Mouse (Mus musculus) kidney, embryonic 15.5 days (tissue): Measurements from ENCODE around the gene Prkar2b. TPM values are rescaled to one million over a fixed set of nuclear protein-coding genes. Genes with fewer than 3 reads are reported as not detected.

Experiments used
- ATAC-seq: fragments of 200-750 bp; cut with Nextera tagmentation; replicated peaks from 2 replicates; pipeline ENCODE4 v1.8.0; 2017; ENCODE audit warnings: moderate TSS enrichment; ENCODE audit not compliant: low FRiP score
- H3K27ac ChIP-seq: fragments of 300-500 bp; sonication (generic); 2 replicates; pipeline ENCODE4 v1.5.1; 2015; ENCODE audit warnings: mild to moderate bottlenecking, inconsistent platforms
- H3K27me3 ChIP-seq: fragments of 300-500 bp; sonication (generic); 2 replicates; pipeline ENCODE4 v1.6.1; 2015; ENCODE audit warnings: inconsistent platforms
- H3K36me3 ChIP-seq: fragments of 300-500 bp; sonication (generic); 2 replicates; pipeline ENCODE4 v1.6.1; 2015; ENCODE audit warnings: inconsistent platforms
- H3K4me1 ChIP-seq: fragments of 300-500 bp; sonication (generic); 2 replicates; pipeline ENCODE4 v1.6.1; 2015; ENCODE audit warnings: inconsistent platforms
- H3K4me2 ChIP-seq: fragments of 300-500 bp; sonication (generic); 2 replicates; pipeline ENCODE4 v1.6.1; 2015; ENCODE audit warnings: moderate library complexity, mild to moderate bottlenecking, inconsistent platforms
- H3K4me3 ChIP-seq: fragments of 300-500 bp; sonication (generic); replicated peaks from 2 replicates; pipeline ENCODE4 v1.5.1; 2015; ENCODE audit warnings: mild to moderate bottlenecking, inconsistent platforms
- H3K9ac ChIP-seq: fragments of 300-500 bp; sonication (generic); 2 replicates; pipeline ENCODE4 v1.6.1; 2015; ENCODE audit warnings: mild to moderate bottlenecking, inconsistent platforms
- H3K9me3 ChIP-seq: fragments of 300-500 bp; sonication (generic); replicated peaks from 2 replicates; pipeline ENCODE4 v1.6.1; 2016; ENCODE audit warnings: inconsistent platforms
- WGBS: fragments of 180-500 bp; shearing (Covaris S2); methylation state at CpG from one replicate; pipeline ENCODE4 v1.1.7; 2015; ENCODE audit warnings: mixed read lengths; 5-methylcytosine and 5-hydroxymethylcytosine counted together
- polyA plus RNA-seq: library from polyadenylated mRNA; unstranded; fragments of >200 nt; fragmentation: Nextera tagmentation; extraction: Ambion mirVana; gene quantifications from 2 replicates; pipeline ENCODE4 v1.2.1, GENCODE M21; 2015

Prkar2b gene
- polyA plus RNA-seq, 1 experiment from 2014 or later: 22.7 TPM

DNA sequence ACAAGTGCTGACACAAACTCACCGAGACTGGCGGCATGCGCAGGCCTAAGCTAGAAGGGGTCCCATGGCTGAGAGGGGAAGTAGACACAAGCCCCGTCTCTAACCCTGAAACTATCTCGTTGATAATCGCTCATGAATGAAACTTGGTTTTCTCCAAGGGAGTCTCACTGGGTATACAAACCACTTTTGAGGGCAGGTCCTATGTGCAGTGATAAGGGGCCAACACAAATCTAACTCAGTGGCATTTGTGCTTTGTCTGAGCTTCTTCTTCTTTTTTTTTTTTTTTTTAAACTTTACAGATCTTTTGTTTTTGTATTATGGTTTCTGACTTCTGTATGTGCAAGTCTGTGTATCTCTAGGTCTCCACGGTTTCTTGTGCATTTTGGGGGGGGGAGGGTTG lies 60.6 kb downstream of the Prkar2b start:
- no peaks in the 10 kb centered on the region for H3K36me3 ChIP-seq
- no peak overlapping the region for H3K27ac ChIP-seq
- H3K27me3 ChIP-seq: no peaks in the 10 kb centered on the region
- 89% methylated on average over 7 of the region's 7 CpGs for WGBS
- H3K4me2 ChIP-seq: no peak overlapping the region
- H3K9me3 ChIP-seq: no peaks in the 10 kb centered on the region
- no peak overlapping the region for H3K9ac ChIP-seq
- H3K4me1 ChIP-seq: 0 out of 2 replicates have a peak, but pooled peaks cover 3% of the 10 kb centered on the region
- no peak overlapping the region for H3K4me3 ChIP-seq
- no peak for ATAC-seq

DNA sequence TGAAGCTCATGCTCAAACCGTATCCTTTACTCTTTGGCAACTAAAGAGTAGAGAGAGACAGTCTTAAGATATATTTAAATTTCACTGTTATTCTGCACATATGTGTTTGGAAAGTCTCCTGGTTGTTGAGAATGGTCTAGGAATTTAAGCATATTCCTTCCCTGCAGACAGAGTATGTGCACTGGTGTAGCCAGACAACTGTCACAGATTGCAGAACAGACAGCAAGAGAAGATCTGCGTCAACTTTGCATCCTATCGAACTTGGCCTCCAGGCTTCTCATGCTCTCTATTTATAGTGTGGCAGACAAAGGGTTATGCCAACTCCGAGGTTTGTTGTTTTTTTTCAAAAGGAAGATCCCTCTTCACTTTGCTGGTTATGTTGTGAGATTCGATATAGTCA lies 62.4 kb downstream of the Prkar2b start:
- no peaks in the 10 kb centered on the region for H3K9me3 ChIP-seq
- H3K27ac ChIP-seq: no peak overlapping the region
- no peaks in the 10 kb centered on the region for H3K36me3 ChIP-seq
- 0 out of 2 replicates have a peak, but pooled peaks cover 3% of the 10 kb centered on the region for H3K4me1 ChIP-seq
- H3K4me2 ChIP-seq: no peak overlapping the region
- no peaks in the 10 kb centered on the region for H3K27me3 ChIP-seq
- H3K4me3 ChIP-seq: no peak overlapping the region
- no peak overlapping the region for H3K9ac ChIP-seq
- 81% methylated on average over 5 of the region's 5 CpGs for WGBS
- no peak for ATAC-seq

DNA sequence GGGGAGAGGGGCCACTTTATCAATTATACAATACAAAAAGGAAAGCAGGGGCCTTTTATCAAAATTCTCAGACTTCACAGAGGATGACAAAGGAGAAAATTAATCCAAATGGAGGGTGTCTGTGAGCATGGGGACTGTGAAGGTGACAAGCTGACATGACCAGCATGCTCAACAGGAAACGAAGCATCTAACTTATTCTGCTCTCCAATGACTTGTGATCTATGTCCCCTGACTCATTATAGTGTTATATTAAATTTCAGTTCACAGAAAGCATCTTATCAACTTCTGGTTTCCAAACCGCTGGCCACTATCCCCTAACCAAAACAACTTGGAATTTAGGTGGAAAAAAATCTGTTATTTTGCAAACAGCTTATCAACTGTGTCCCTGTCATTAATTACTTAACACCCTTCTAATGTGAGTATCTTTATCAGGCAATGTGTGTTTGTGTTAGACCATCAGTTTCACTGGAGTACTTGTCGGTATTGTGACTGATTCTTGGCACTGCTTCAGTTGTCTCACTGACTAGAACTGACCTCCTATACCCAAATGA lies 63.7 kb downstream of the Prkar2b start:
- no peak overlapping the region for H3K27ac ChIP-seq
- H3K9me3 ChIP-seq: no peaks in the 10 kb centered on the region
- H3K27me3 ChIP-seq: no peaks in the 10 kb centered on the region
- 40% methylated on average over 3 of the region's 3 CpGs for WGBS
- no peak overlapping the region for H3K9ac ChIP-seq
- H3K4me2 ChIP-seq: no peak overlapping the region
- H3K36me3 ChIP-seq: no peaks in the 10 kb centered on the region
- no peak overlapping the region for H3K4me3 ChIP-seq
- no peak for ATAC-seq
- H3K4me1 ChIP-seq: 0 out of 2 replicates have a peak, but pooled peaks cover 3% of the 10 kb centered on the region

DNA sequence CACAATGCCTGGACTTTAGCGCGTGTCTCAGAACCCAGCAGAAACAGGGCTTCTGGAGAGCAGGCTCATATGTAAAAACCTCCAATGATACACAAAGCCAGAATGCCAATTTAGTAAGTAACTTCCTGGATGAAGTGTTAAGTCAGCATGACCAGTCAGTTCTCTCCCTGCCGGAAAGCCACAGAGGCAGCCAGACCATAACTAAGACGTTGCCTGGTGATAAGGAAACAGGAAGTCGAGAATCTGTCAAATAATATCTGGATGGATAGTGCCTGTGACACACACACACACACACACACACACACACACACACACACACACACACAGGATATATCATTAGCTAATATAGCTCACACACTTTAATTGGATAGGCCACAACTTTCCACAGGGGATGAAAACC lies 64.2 kb downstream of the Prkar2b start:
- Histone ChIP-seq H3K4me2 (no peak overlapping the region), H3K9me3 (no peaks in the 10 kb centered on the region), H3K4me3 (no peak overlapping the region), H3K4me1 (0 out of 2 replicates have a peak, but pooled peaks cover 3% of the 10 kb centered on the region), H3K27ac (no peak overlapping the region), H3K9ac (no peak overlapping the region), H3K36me3 (no peaks in the 10 kb centered on the region), H3K27me3 (no peaks in the 10 kb centered on the region)
- 54% methylated on average over 5 of the region's 5 CpGs for WGBS
- ATAC-seq: peak; percentile 60

DNA sequence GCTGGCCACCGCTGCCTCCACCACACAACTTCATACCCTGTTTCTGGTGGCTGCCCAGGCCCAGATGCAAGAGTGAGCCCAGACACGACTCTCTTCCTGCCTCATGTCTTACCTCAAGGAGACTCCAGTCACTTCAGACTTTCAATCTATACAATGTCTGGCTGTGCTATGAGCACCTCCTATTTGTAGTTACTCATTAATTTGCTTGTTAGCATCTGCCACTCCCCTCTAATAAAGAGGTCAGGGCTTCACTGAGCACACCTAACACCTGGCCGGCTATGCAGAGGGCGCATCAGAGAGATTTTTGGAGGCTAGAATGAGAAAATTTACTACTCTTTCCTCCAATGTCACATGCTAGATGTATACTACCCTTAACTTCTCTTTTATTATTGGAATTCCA lies 70.5 kb downstream of the Prkar2b start:
- WGBS: 72% methylated on average over 4 of the region's 4 CpGs
- H3K9me3 ChIP-seq: no peaks in the 10 kb centered on the region
- no peak for ATAC-seq

DNA sequence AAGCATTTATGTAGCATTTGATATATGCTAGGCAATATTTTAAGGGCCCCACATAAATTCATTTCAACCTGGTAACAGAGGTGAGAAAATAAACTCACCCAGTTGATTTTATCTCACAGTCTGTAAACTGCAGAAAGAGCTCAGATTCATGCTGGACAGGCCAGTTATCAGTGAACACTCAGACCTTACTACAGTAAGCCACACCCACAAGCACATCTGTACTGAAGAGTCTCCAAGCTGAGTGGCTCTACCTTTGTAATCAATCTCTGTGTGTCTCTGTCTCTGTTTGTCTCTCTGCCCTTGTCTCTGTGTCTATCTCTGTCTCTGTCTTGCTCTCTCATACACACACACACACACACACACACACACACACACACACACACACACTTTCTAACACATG lies 71.4 kb downstream of the Prkar2b start:
- Histone ChIP-seq H3K4me2 (no peak overlapping the region), H3K9ac (no peak overlapping the region), H3K27ac (no peak overlapping the region), H3K27me3 (no peaks in the 10 kb centered on the region), H3K36me3 (no peaks in the 10 kb centered on the region), H3K9me3 (no peaks in the 10 kb centered on the region), H3K4me3 (no peak overlapping the region), H3K4me1 (peaks cover 6% of the 10 kb centered on the region)
- no peak for ATAC-seq

More for the DNA sequence above, 70.5 kb downstream of the Prkar2b start:
- Histone ChIP-seq H3K27ac (no peak overlapping the region), H3K4me1 (0 out of 2 replicates have a peak, but pooled peaks cover 3% of the 10 kb centered on the region), H3K4me2 (no peak overlapping the region), H3K9ac (no peak overlapping the region), H3K27me3 (no peaks in the 10 kb centered on the region), H3K4me3 (no peak overlapping the region), H3K36me3 (no peaks in the 10 kb centered on the region)

DNA sequence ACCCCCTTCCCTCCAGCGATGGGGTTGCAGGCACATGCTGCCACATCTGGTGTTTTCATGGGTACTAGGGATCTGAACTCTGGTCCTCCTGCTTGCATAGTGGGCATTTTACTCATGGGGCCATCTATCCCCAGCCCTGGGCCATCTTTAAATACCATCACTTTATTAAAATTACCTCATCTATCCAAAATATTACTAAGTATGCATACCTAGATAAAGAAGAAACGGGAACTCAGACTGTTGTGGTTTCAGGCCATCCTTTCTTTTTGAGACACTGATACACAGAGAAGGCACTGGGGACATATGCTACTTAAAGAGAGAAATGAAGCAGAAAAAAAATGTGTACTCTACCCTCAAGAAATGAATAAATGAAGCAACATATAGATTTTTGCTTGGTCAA lies 74.6 kb downstream of the Prkar2b start:
- Histone ChIP-seq H3K4me3 (no peak overlapping the region), H3K27ac (no peak overlapping the region), H3K36me3 (no peaks in the 10 kb centered on the region), H3K4me2 (no peak overlapping the region), H3K27me3 (no peaks in the 10 kb centered on the region), H3K9me3 (no peaks in the 10 kb centered on the region), H3K9ac (no peak overlapping the region), H3K4me1 (peaks cover 9% of the 10 kb centered on the region)
- 98% methylated on average over 2 of the region's 2 CpGs for WGBS
- no peak for ATAC-seq

DNA sequence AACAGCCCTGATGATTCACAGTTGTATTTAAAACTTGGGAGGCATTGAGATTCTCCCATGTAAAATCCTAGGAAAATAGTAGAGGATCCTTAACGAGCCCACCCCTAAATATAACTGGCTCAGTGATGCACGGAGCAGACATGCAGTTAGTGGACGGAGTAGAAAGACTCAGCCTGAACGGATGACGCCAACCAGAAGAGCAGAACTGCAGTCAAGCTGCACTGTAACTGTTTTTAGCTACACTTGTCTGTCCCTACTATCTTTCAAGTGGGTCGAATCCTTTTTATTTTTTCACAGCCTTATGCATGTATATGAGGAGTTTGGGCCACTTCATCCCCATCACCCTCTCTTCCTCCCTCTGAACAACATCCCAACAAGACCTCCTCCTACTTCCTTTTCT lies 75.4 kb downstream of the Prkar2b start:
- H3K4me2 ChIP-seq: no peak overlapping the region
- WGBS: 91% methylated on average over 6 of the region's 6 CpGs
- no peaks in the 10 kb centered on the region for H3K36me3 ChIP-seq
- no peak overlapping the region for H3K4me3 ChIP-seq
- H3K9ac ChIP-seq: no peak overlapping the region
- no peaks in the 10 kb centered on the region for H3K9me3 ChIP-seq
- ATAC-seq: no peak
- no peak overlapping the region for H3K27ac ChIP-seq
- H3K27me3 ChIP-seq: no peaks in the 10 kb centered on the region
- H3K4me1 ChIP-seq: peaks cover 9% of the 10 kb centered on the region

DNA sequence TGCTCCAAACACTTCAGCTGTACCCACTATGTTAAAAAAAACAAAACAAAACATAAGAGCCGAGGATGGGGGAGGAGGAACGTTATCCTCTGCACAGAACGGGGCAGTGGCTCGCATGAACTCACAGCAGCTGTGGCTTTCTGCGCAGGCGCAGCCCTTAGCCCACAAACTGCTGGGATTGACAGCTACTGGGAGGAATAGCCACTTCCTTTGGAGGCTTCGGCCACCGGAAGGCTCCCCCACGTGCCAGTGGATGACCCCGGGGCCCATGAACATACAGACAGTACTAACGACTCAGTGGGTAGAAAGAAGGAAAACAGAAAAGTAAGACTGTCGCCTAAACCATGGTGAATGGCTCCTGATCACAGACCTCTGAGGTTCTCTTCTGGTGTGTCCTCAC lies 76.4 kb downstream of the Prkar2b start:
- no peak overlapping the region for H3K9ac ChIP-seq
- H3K4me2 ChIP-seq: 0 out of 2 replicates have a peak overlapping the region, but pooled peaks have one; percentile 1
- H3K27me3 ChIP-seq: no peaks in the 10 kb centered on the region
- peaks cover 9% of the 10 kb centered on the region for H3K4me1 ChIP-seq
- ATAC-seq: no peak; the same call in 1 of the 2 replicates
- no peak overlapping the region for H3K27ac ChIP-seq
- no peak overlapping the region for H3K4me3 ChIP-seq
- no peaks in the 10 kb centered on the region for H3K9me3 ChIP-seq
- H3K36me3 ChIP-seq: no peaks in the 10 kb centered on the region
- 29% methylated on average over 12 of the region's 12 CpGs for WGBS

DNA sequence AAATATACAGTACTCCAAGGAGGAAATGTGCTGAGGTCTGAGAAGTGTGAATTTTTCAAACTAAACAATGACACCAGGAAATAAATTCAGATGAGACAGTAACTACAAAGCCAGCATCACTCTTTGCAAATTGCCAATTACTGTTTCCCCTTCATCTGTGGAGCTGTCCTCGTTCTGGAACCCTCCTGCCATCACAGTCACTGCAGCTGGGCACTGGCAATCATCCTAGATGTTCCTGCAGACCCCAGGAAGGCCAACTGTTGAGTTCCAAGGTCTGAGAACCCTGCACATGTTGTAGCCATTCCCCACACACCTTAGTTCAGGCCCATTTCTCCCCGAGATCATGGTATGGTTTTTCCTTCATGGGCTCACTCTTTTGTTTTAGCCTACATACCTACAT lies 76.9 kb downstream of the Prkar2b start:
- no peaks in the 10 kb centered on the region for H3K9me3 ChIP-seq
- 65% methylated on average over 2 of the region's 2 CpGs for WGBS
- H3K27me3 ChIP-seq: no peaks in the 10 kb centered on the region
- no peak overlapping the region for H3K27ac ChIP-seq
- no peak overlapping the region for H3K9ac ChIP-seq
- 0 out of 2 replicates have a peak overlapping the region, but pooled peaks have one; percentile 1 for H3K4me2 ChIP-seq
- no peak for ATAC-seq
- H3K4me3 ChIP-seq: no peak overlapping the region
- no peaks in the 10 kb centered on the region for H3K36me3 ChIP-seq
- peaks cover 9% of the 10 kb centered on the region for H3K4me1 ChIP-seq

DNA sequence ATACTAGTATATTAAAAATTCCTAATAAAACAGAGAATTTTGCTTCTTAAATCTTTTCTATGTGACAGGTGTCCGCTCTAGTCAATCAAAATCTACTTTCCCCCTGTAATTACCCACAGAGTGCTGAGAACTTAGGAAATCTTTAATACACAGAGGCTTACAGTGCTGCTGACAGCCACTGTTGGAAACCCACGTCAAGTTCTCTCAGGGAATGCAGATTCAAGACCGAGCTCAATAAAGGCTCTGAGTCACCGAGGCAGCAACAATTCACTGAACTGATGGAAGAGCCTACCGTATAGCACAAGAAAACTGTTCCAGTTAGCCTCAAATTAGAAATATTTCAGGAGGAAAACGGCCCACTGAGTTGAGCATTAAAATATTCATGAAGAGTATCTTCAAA lies 77.3 kb downstream of the Prkar2b start:
- H3K4me2 ChIP-seq: no peak overlapping the region
- no peaks in the 10 kb centered on the region for H3K36me3 ChIP-seq
- no peaks in the 10 kb centered on the region for H3K9me3 ChIP-seq
- peaks cover 6% of the 10 kb centered on the region for H3K4me1 ChIP-seq
- H3K27me3 ChIP-seq: no peaks in the 10 kb centered on the region
- no peak overlapping the region for H3K4me3 ChIP-seq
- no peak for ATAC-seq
- 88% methylated on average over 6 of the region's 6 CpGs for WGBS
- no peak overlapping the region for H3K9ac ChIP-seq
- H3K27ac ChIP-seq: no peak overlapping the region

DNA sequence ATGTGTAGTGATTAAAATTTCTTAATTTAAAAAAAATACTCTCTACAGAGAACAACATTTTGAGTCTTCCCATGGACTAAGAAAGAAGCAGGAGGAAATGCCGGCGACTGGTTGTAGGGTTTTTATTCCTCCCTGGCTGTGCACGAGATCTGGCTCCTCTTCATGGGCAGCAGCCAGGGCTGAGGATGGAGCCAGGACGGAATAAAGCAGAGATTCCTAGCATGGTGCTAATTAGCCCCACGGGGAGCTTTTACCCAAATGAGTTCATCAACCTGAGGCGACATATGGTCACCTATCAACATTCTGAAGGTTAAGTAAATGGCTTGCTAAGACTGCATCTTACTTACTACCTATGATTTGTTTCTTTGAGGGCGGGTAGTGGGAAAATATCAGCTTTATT lies 77.9 kb downstream of the Prkar2b start:
- 65% methylated on average over 7 of the region's 7 CpGs for WGBS
- no peaks in the 10 kb centered on the region for H3K27me3 ChIP-seq
- H3K4me2 ChIP-seq: no peak overlapping the region
- no peaks in the 10 kb centered on the region for H3K36me3 ChIP-seq
- ATAC-seq: no peak
- no peaks in the 10 kb centered on the region for H3K9me3 ChIP-seq
- no peak overlapping the region for H3K27ac ChIP-seq
- no peak overlapping the region for H3K9ac ChIP-seq
- peaks cover 6% of the 10 kb centered on the region for H3K4me1 ChIP-seq
- no peak overlapping the region for H3K4me3 ChIP-seq

DNA sequence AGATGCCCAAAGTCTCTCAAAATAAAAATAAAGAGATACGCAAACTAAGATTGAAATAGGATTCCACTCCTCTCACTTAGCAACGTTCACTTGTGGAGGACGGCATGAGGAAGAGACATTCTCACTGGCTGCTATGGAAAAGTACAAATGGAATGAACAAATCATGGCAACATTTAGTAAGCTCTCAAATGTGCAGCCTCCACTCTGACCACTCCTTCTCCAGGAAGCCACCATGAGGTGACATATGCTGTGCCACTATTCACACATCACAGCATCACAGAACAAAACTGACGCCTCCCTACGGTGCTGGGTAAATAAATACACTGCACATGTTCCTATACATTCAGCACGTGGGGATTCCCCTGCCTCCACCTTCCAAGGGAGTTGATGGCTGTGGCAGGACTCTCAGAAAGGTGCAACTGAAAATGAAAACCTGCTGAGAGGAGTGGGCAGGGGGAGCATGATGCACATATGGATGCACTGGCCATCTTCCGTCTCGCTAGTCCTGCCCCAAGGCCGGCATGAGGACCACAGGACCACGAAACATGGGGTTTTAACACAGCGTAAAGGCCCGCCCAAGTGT lies 83.4 kb downstream of the Prkar2b start:
- Histone ChIP-seq H3K9ac (no peak overlapping the region), H3K36me3 (no peaks in the 10 kb centered on the region), H3K4me2 (no peak overlapping the region), H3K27ac (no peak overlapping the region), H3K4me1 (0 out of 2 replicates have a peak, but pooled peaks cover 6% of the 10 kb centered on the region), H3K9me3 (no peaks in the 10 kb centered on the region), H3K4me3 (no peak overlapping the region), H3K27me3 (no peaks in the 10 kb centered on the region)
- WGBS: 73% methylated on average over 12 of the region's 12 CpGs
- no peak for ATAC-seq
